Mouse (Mus musculus) heart, embryonic 12.5 days (tissue): ENCODE measurements around the gene Foxa1. TPM values are rescaled to one million over a fixed set of nuclear protein-coding genes. Genes with fewer than 3 reads are reported as not detected.

Source experiments
- ATAC-seq: fragments of 200-750 bp; cut with Nextera tagmentation; 2 replicates; pipeline ENCODE4 v1.8.0; 2017; ENCODE audit warnings: moderate TSS enrichment, moderate library complexity; ENCODE audit not compliant: insufficient number of reproducible peaks, low FRiP score
- H3K27ac ChIP-seq: fragments of 300-500 bp; sonication (generic); 2 replicates; pipeline ENCODE4 v1.5.1; 2016; ENCODE audit warnings: mild to moderate bottlenecking, moderate library complexity; ENCODE audit not compliant: poor library complexity, severe bottlenecking
- H3K27me3 ChIP-seq: fragments of 300-500 bp; sonication (generic); replicated peaks from 2 replicates; pipeline ENCODE4 v1.6.1; 2016; ENCODE audit warnings: mild to moderate bottlenecking, moderate library complexity
- H3K36me3 ChIP-seq: fragments of 300-500 bp; sonication (generic); 2 replicates; pipeline ENCODE4 v1.6.1; 2016; ENCODE audit warnings: mild to moderate bottlenecking, moderate library complexity
- H3K4me1 ChIP-seq: fragments of 300-500 bp; sonication (generic); replicated peaks from 2 replicates; pipeline ENCODE4 v1.6.1; 2016; ENCODE audit warnings: mild to moderate bottlenecking
- H3K4me2 ChIP-seq: fragments of 300-500 bp; sonication (generic); 2 replicates; pipeline ENCODE4 v1.6.1; 2016; ENCODE audit warnings: mild to moderate bottlenecking, moderate library complexity
- H3K4me3 ChIP-seq: fragments of 300-500 bp; sonication (generic); 2 replicates; pipeline ENCODE4 v1.5.1; 2016; ENCODE audit warnings: mild to moderate bottlenecking
- H3K9ac ChIP-seq: fragments of 300-500 bp; sonication (generic); 2 replicates; pipeline ENCODE4 v1.6.1; 2016; ENCODE audit warnings: mild to moderate bottlenecking, moderate library complexity
- H3K9me3 ChIP-seq: fragments of 300-500 bp; sonication (generic); replicated peaks from 2 replicates; pipeline ENCODE4 v1.6.1; 2016; ENCODE audit warnings: mild to moderate bottlenecking, moderate library complexity
- WGBS: fragments of 180-500 bp; shearing (Covaris S2); methylation state at CpG from one replicate; pipeline ENCODE4 v1.1.7; 2016; 5-methylcytosine and 5-hydroxymethylcytosine counted together
- polyA plus RNA-seq: library from polyadenylated mRNA; unstranded; fragments of >200 nt; fragmentation: Nextera tagmentation; extraction: Ambion mirVana; gene quantifications from 2 replicates; pipeline ENCODE4 v1.2.1, GENCODE M21; 2016

Gene Foxa1
- 0.13 and 0.26 TPM in 2 replicates for polyA plus RNA-seq

GRCm38 (mm10) chr12:57546415-57547201 lies at the start of gene Foxa1:
TSS of gene Foxa1 (minus strand) at chr12:57546916.
- H3K9ac ChIP-seq = 0 out of 2 replicates have a peak within 1 kb of the TSS, but pooled peaks have one; percentile 22
- H3K36me3 ChIP-seq = no peaks in the 10 kb centered on the region
- under 1% methylated on average over 32 of the region's 32 CpGs for WGBS
- H3K27ac ChIP-seq = no peak within 1 kb of the TSS
- peaks cover 91% of the 10 kb centered on the region for H3K27me3 ChIP-seq
- H3K9me3 ChIP-seq = no peaks in the 10 kb centered on the region
- peak within 1 kb of the TSS; percentile 94 for H3K4me2 ChIP-seq
- ATAC-seq = no peak
- H3K4me1 ChIP-seq = peaks cover 42% of the 10 kb centered on the region
- peak within 1 kb of the TSS; percentile 59 for H3K4me3 ChIP-seq

- Histone ChIP-seq H3K9ac (peak overlapping the region; percentile 70), H3K9me3 (0 out of 2 replicates have a peak, but pooled peaks cover 3% of the 10 kb centered on the region), H3K36me3 (no peaks in the 10 kb centered on the region), H3K4me2 (peak overlapping the region; percentile 84), H3K4me3 (peak overlapping the region; percentile 55), H3K27me3 (peaks cover 35% of the 10 kb centered on the region), H3K4me1 (peaks cover 3% of the 10 kb centered on the region; the same call in 1 of the 2 replicates), H3K27ac (no peak overlapping the region)
- peak; percentile 73; the same call in 1 of the 2 replicates for ATAC-seq
- 2% methylated on average over 81 of the region's 81 CpGs for WGBS
Observed at GRCm38 (mm10) chr12:57575931-57576628, 29.4 kb upstream of the Foxa1 start.

GRCm38 (mm10) chr12:57572415-57572814 lies 25.7 kb upstream of the Foxa1 start:
- Histone ChIP-seq H3K27ac (no peak overlapping the region), H3K27me3 (peaks cover 35% of the 10 kb centered on the region), H3K4me3 (no peak overlapping the region), H3K4me1 (peaks cover 3% of the 10 kb centered on the region; the same call in 1 of the 2 replicates), H3K9me3 (no peaks in the 10 kb centered on the region), H3K4me2 (no peak overlapping the region), H3K36me3 (no peaks in the 10 kb centered on the region), H3K9ac (no peak overlapping the region)
- no peak for ATAC-seq

- Histone ChIP-seq H3K36me3 (no peaks in the 10 kb centered on the region), H3K9ac (no peak overlapping the region), H3K27me3 (peaks cover 35% of the 10 kb centered on the region), H3K4me3 (peak overlapping the region; percentile 18), H3K4me1 (peaks cover 3% of the 10 kb centered on the region; the same call in 1 of the 2 replicates), H3K9me3 (no peaks in the 10 kb centered on the region), H3K4me2 (peak overlapping the region; percentile 60), H3K27ac (no peak overlapping the region)
- no peak for ATAC-seq
- 7% methylated on average over 9 of the region's 9 CpGs for WGBS
Observed at GRCm38 (mm10) chr12:57571773-57572172, 25.1 kb upstream of the Foxa1 start.

GRCm38 (mm10) chr12:57563909-57564308 lies 17.2 kb upstream of the Foxa1 start, which contains the start of gene Ttc6:
TSS of gene Ttc6 (plus strand) at chr12:57564113.
- 83% methylated on average over 6 of the region's 6 CpGs for WGBS
- no peaks in the 10 kb centered on the region for H3K9me3 ChIP-seq
- no peak within 1 kb of the TSS for H3K27ac ChIP-seq
- no peaks in the 10 kb centered on the region for H3K36me3 ChIP-seq
- H3K27me3 ChIP-seq = peaks cover 11% of the 10 kb centered on the region; the same call in 1 of the 2 replicates
- no peak within 1 kb of the TSS for H3K4me3 ChIP-seq
- no peak within 1 kb of the TSS for H3K4me2 ChIP-seq
- H3K4me1 ChIP-seq = no peaks in the 10 kb centered on the region
- no peak within 1 kb of the TSS for H3K9ac ChIP-seq
- ATAC-seq = no peak

GRCm38 (mm10) chr12:57554091-57554490 lies 7.4 kb upstream of the Foxa1 start:
- 33% methylated on average over 3 of the region's 3 CpGs for WGBS
- no peak overlapping the region for H3K4me3 ChIP-seq
- H3K27me3 ChIP-seq = peaks cover 69% of the 10 kb centered on the region
- H3K4me1 ChIP-seq = 0 out of 2 replicates have a peak, but pooled peaks cover 7% of the 10 kb centered on the region
- H3K4me2 ChIP-seq = no peak overlapping the region
- no peaks in the 10 kb centered on the region for H3K36me3 ChIP-seq
- H3K9me3 ChIP-seq = no peaks in the 10 kb centered on the region
- no peak overlapping the region for H3K9ac ChIP-seq
- no peak for ATAC-seq
- H3K27ac ChIP-seq = no peak overlapping the region

- H3K36me3 ChIP-seq = no peaks in the 10 kb centered on the region
- ATAC-seq = no peak
- H3K9me3 ChIP-seq = no peaks in the 10 kb centered on the region
- H3K4me3 ChIP-seq = no peak overlapping the region
- WGBS = 9% methylated on average over 3 of the region's 3 CpGs
- H3K27ac ChIP-seq = no peak overlapping the region
- peaks cover 14% of the 10 kb centered on the region; the same call in 1 of the 2 replicates for H3K4me1 ChIP-seq
- H3K9ac ChIP-seq = no peak overlapping the region
- peaks cover 85% of the 10 kb centered on the region for H3K27me3 ChIP-seq
- H3K4me2 ChIP-seq = no peak overlapping the region
Observed at GRCm38 (mm10) chr12:57552286-57552685, 5.6 kb upstream of the Foxa1 start.

- WGBS = 9% methylated on average over 8 of the region's 8 CpGs
- ATAC-seq = no peak
- Histone ChIP-seq H3K27me3 (peaks cover 96% of the 10 kb centered on the region), H3K27ac (no peak overlapping the region), H3K9me3 (no peaks in the 10 kb centered on the region), H3K4me2 (no peak overlapping the region), H3K36me3 (no peaks in the 10 kb centered on the region), H3K9ac (no peak overlapping the region), H3K4me1 (peaks cover 25% of the 10 kb centered on the region), H3K4me3 (no peak overlapping the region)
Observed at GRCm38 (mm10) chr12:57550881-57551280, 4.2 kb upstream of the Foxa1 start.

- ATAC-seq = no peak
- Histone ChIP-seq H3K9ac (no peak overlapping the region), H3K27me3 (peaks cover 95% of the 10 kb centered on the region), H3K4me1 (peaks cover 26% of the 10 kb centered on the region), H3K27ac (no peak overlapping the region), H3K4me2 (no peak overlapping the region), H3K4me3 (no peak overlapping the region), H3K36me3 (no peaks in the 10 kb centered on the region), H3K9me3 (no peaks in the 10 kb centered on the region)
- WGBS = 2% methylated on average over 31 of the region's 31 CpGs
Observed at GRCm38 (mm10) chr12:57550181-57550808, 3.6 kb upstream of the Foxa1 start.

GRCm38 (mm10) chr12:57549667-57550160 lies 3.0 kb upstream of the Foxa1 start:
- H3K9ac ChIP-seq = no peak overlapping the region
- no peaks in the 10 kb centered on the region for H3K36me3 ChIP-seq
- H3K4me1 ChIP-seq = peaks cover 30% of the 10 kb centered on the region
- whole genome bisulfite sequencing = 1% methylated on average over 15 of the region's 15 CpGs
- H3K9me3 ChIP-seq = no peaks in the 10 kb centered on the region
- no peak for ATAC-seq
- H3K27me3 ChIP-seq = peaks cover 94% of the 10 kb centered on the region
- H3K4me2 ChIP-seq = no peak overlapping the region
- H3K4me3 ChIP-seq = no peak overlapping the region
- H3K27ac ChIP-seq = no peak overlapping the region
